Comparison of ENCODE assay signal across 8 mouse cellular contexts in the genomic region with DNA sequence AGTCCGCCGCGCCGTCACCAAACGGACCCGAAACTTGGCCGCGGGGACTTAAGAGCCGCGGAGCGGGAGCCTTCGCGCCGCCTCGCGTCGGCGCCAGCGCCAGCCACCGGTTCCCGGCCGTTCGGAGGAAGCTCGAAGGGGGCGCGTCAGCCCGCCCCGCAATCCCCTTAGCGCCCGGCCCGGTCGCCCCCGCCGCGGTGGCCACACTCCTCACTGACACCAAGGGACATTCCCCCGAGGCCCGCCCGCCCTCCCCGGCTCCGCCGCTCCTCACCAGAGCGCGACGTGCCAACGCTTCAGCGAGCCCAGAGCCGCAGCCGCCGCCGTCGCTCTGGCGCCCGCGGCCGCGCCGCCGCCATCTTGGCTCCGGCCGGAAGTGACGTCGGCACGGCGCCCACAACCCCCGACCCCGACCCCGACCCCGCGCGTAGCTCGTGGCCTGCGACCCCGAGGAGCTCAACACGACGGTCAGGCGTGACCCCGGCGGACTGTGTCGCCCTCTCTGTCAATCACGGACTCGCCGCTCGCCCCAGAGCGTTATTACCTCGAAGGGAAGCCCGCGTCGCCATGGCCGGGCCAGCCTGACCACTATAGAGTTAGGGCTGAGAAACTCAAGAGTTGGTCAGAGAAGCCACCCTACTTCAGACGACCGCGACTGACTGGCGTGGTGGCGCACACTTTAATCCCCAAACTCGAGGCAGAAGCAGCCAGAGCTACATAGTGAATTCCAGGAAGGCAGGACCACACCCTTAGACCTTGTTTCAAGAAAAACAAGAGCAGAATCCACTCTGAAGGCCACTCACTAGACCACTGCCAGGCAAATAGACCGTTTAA. TPM values are rescaled to one million over a fixed set of nuclear protein-coding genes. Genes with fewer than 3 reads are reported as not detected.
A peak's percentile ranks its signal among the peaks of the same experiment; 100 is the strongest.
DNase-seq lines count a peak whose midpoint lies in the region; ATAC-seq and TF ChIP-seq lines count a peak whose summit lies in the region.

Gene Prdm2, minus strand, starts transcription at position 655 of the 834 bp plus-strand sequence.

- H3K36me3 ChIP-seq in hindbrain, embryonic 16.5 days (ENCODE audit: control insufficient read depth, insufficient read depth, low read length) = no peaks in the 10 kb centered on the region

- H3K9ac ChIP-seq in hindbrain, embryonic 16.5 days (ENCODE audit: low read depth, low read length) = peak within 1 kb of the TSS; percentile 98

- no peaks in the 10 kb centered on the region for H3K27me3 ChIP-seq in hindbrain, embryonic 16.5 days (replicated peaks; ENCODE audit: control insufficient read depth, insufficient read depth, low read length)

- H3K27ac ChIP-seq in cortical plate, adult 2 months (ENCODE audit: insufficient read depth, low read length) = peak within 1 kb of the TSS; percentile 84
- peak within 1 kb of the TSS; percentile 95 for H3K27ac ChIP-seq in hindbrain, embryonic 16.5 days (ENCODE audit: low read depth, low read length)

- H3K9me3 ChIP-seq in hindbrain, embryonic 16.5 days (ENCODE audit: control insufficient read depth, low read length) = no peaks in the 10 kb centered on the region

- no peaks in the 10 kb centered on the region for H3K4me1 ChIP-seq in cortical plate, adult 2 months (ENCODE audit: control insufficient read depth, insufficient read depth, low read length)
- peaks cover 17% of the 10 kb centered on the region for H3K4me1 ChIP-seq in hindbrain, embryonic 16.5 days (ENCODE audit: control insufficient read depth, insufficient read depth, low read depth, low read length)

- peak; percentile 87 for ATAC-seq in hindbrain, embryonic 16.5 days

- TF ChIP-seq CTCF in cortical plate, adult 2 months (IDR thresholded peaks at IDR 0.05; ENCODE audit: extremely low read depth, insufficient read depth, low read length) = no peak

- 0 out of 2 replicates have a peak, but pooled peaks have one; percentile 34 for TF ChIP-seq POLR2A in cortical plate, adult 2 months (IDR thresholded peaks at IDR 0.05; ENCODE audit: extremely low read depth, insufficient read depth, low read length)

- DNase-seq in adipocyte (ENCODE audit: low spot score) = peak; percentile 44
- DNase-seq in gastrocnemius, adult 8-10 months (ENCODE audit: low spot score in 2 of 2) = peak; percentile 37 to 51
- peak; percentile 58 to 72 for DNase-seq in left cerebral cortex, adult 18-20 months (ENCODE audit: low spot score in 2 of 2)
- DNase-seq in lung, postnatal 36 days = peak; percentile 54
- peak; percentile 79 for DNase-seq in retina, embryonic 14.5 days (ENCODE audit: low spot score)
- DNase-seq in thymus, postnatal 36 days = peak; percentile 64 to 67

- 2% methylated on average over 90 of the region's 96 CpGs for WGBS in hindbrain, embryonic 16.5 days

- H3K4me3 ChIP-seq in cortical plate, adult 2 months (ENCODE audit: insufficient read depth, low read length) = peak within 1 kb of the TSS; percentile 74
- H3K4me3 ChIP-seq in hindbrain, embryonic 16.5 days (ENCODE audit: low read length) = peak within 1 kb of the TSS; percentile 88

- H3K4me2 ChIP-seq in hindbrain, embryonic 16.5 days (ENCODE audit: low read length) = peak within 1 kb of the TSS; percentile 60

RNA-seq across cellular contexts. Expression of gene Prdm2, which starts in this region (rescaled TPM):
- 17.2 and 18.4 TPM in 2 replicates for polyA plus RNA-seq in cortical plate, adult 2 months (2012; rRNA removed)
- 10 to 100 TPM; 20.3 to 28.1 (median 25.8) TPM for total RNA-seq in gastrocnemius, adult 8-10 months (2022)
- polyA plus RNA-seq in hindbrain, embryonic 16.5 days (2015; fragmentation: Nextera tagmentation; extraction: Ambion mirVana) = 12.0 and 13.5 TPM in 2 replicates
- total RNA-seq in left cerebral cortex, adult 18-20 months (2021) = 10 to 100 TPM; 44.1 to 45.1 TPM

Comparison
In these comparisons a context has a peak if more than half of its experiments do, and no peak if none do; other contexts are left out.
1. Peak in every context shown above with its lines: DNase-seq, ATAC-seq, H3K4me3 ChIP-seq and H3K27ac ChIP-seq.